Comparison of ENCODE assay signal across 8 mouse cellular contexts in genomic region chr17:75177920-75178867, GRCm38 (mm10).
DNase-seq lines count a peak whose midpoint lies in the region; ATAC-seq and TF ChIP-seq lines count a peak whose summit lies in the region.

No protein-coding gene starts in this region.

- WGBS in embryonic facial prominence, embryonic 11.5 days, result 37% methylated on average over 24 of the region's 24 CpGs
- WGBS in intestine, postnatal 0 days, result 53% methylated on average over 24 of the region's 24 CpGs
- 18% methylated on average over 24 of the region's 24 CpGs for WGBS in lung, embryonic 16.5 days

- no peak overlapping the region for H3K27ac ChIP-seq in embryonic facial prominence, embryonic 11.5 days (replicated peaks; ENCODE audit: low read depth, low read length)
- no peak overlapping the region for H3K27ac ChIP-seq in intestine, postnatal 0 days (ENCODE audit: low read depth, low read length)
- peak overlapping the region; percentile 76 for H3K27ac ChIP-seq in lung, embryonic 16.5 days (ENCODE audit: low read length)

- H3K4me3 ChIP-seq in embryonic facial prominence, embryonic 11.5 days (ENCODE audit: low read depth, low read length), result 0 out of 2 replicates have a peak overlapping the region, but pooled peaks have one; percentile 5
- no peak overlapping the region for H3K4me3 ChIP-seq in intestine, postnatal 0 days (ENCODE audit: low read depth, low read length)
- peak overlapping the region; percentile 37 for H3K4me3 ChIP-seq in lung, embryonic 16.5 days (ENCODE audit: low read length)

- ATAC-seq in embryonic facial prominence, embryonic 11.5 days (replicated peaks; ENCODE audit: insufficient number of reproducible peaks, low FRiP score, low TSS enrichment, low read depth), result peak; percentile 78
- no peak for ATAC-seq in intestine, postnatal 0 days
- ATAC-seq in lung, embryonic 16.5 days (ENCODE audit: low read depth), result peak; percentile 92

- peak overlapping the region; percentile 33 for H3K4me2 ChIP-seq in embryonic facial prominence, embryonic 11.5 days (ENCODE audit: low read depth, low read length)
- peak overlapping the region; percentile 45 for H3K4me2 ChIP-seq in intestine, postnatal 0 days (replicated peaks; ENCODE audit: low read depth)
- H3K4me2 ChIP-seq in lung, embryonic 16.5 days (ENCODE audit: low read depth, low read length), result peak overlapping the region; percentile 58

- peak; percentile 10 for DNase-seq in kidney, adult 18-20 months
- no peak for DNase-seq in kidney, adult 11 months
- DNase-seq in embryonic facial prominence, embryonic 11.5 days (ENCODE audit: low spot score), result peak; percentile 82
- peak; percentile 46 for DNase-seq in heart, adult 8-10 months (ENCODE audit: low spot score)
- peak; percentile 19 for DNase-seq in ovary, postnatal 14 days (ENCODE audit: low spot score)
- no peak for DNase-seq in spleen, postnatal 14 days (ENCODE audit: low spot score in 2 of 2)

- peak; percentile 28; the same call in 1 of the 2 replicates for TF ChIP-seq CTCF in intestine, postnatal 0 days (IDR thresholded peaks at IDR 0.05; ENCODE audit: low read depth)

- H3K36me3 ChIP-seq in embryonic facial prominence, embryonic 11.5 days (replicated peaks; ENCODE audit: control insufficient read depth, insufficient read depth, low read depth, low read length), result no peaks in the 10 kb centered on the region
- no peaks in the 10 kb centered on the region for H3K36me3 ChIP-seq in intestine, postnatal 0 days (ENCODE audit: control insufficient read depth, insufficient read depth)
- no peaks in the 10 kb centered on the region for H3K36me3 ChIP-seq in lung, embryonic 16.5 days (ENCODE audit: control insufficient read depth, insufficient read depth, low read length)

- H3K9me3 ChIP-seq in embryonic facial prominence, embryonic 11.5 days (replicated peaks; ENCODE audit: control insufficient read depth, low read length), result no peaks in the 10 kb centered on the region
- no peaks in the 10 kb centered on the region for H3K9me3 ChIP-seq in intestine, postnatal 0 days (ENCODE audit: control insufficient read depth)
- H3K9me3 ChIP-seq in lung, embryonic 16.5 days (ENCODE audit: control insufficient read depth, low read length), result no peaks in the 10 kb centered on the region

- no peaks in the 10 kb centered on the region for H3K27me3 ChIP-seq in embryonic facial prominence, embryonic 11.5 days (ENCODE audit: control insufficient read depth, insufficient read depth, low read length)
- no peaks in the 10 kb centered on the region for H3K27me3 ChIP-seq in intestine, postnatal 0 days (replicated peaks; ENCODE audit: control insufficient read depth, insufficient read depth, low read length)
- no peaks in the 10 kb centered on the region for H3K27me3 ChIP-seq in lung, embryonic 16.5 days (ENCODE audit: control insufficient read depth, insufficient read depth, low read depth, low read length)

- H3K9ac ChIP-seq in embryonic facial prominence, embryonic 11.5 days (replicated peaks; ENCODE audit: low read length), result no peak overlapping the region; the same call in 1 of the 2 replicates
- no peak overlapping the region for H3K9ac ChIP-seq in intestine, postnatal 0 days (ENCODE audit: low read depth, low read length)
- peak overlapping the region; percentile 19 for H3K9ac ChIP-seq in lung, embryonic 16.5 days (ENCODE audit: low read length)

- peaks cover 2% of the 10 kb centered on the region; the same call in 1 of the 2 replicates for H3K4me1 ChIP-seq in embryonic facial prominence, embryonic 11.5 days (ENCODE audit: control insufficient read depth, insufficient read depth, low read length)
- H3K4me1 ChIP-seq in intestine, postnatal 0 days (replicated peaks; ENCODE audit: control insufficient read depth, insufficient read depth, low read length), result no peaks in the 10 kb centered on the region
- peaks cover 27% of the 10 kb centered on the region for H3K4me1 ChIP-seq in lung, embryonic 16.5 days (replicated peaks; ENCODE audit: control insufficient read depth, insufficient read depth, low read length)

Comparison
In these comparisons a context has a peak if more than half of its experiments do, and no peak if none do; other contexts are left out.
1. DNase-seq: peak in kidney, adult 18-20 months (single experiment), embryonic facial prominence, embryonic 11.5 days (single experiment), heart, adult 8-10 months (single experiment) and ovary, postnatal 14 days (single experiment); none in kidney, adult 11 months (single experiment) and spleen, postnatal 14 days (0 of 2).
2. Peak in every context shown above with its lines, with median percentiles within 50 percentile points of each other: H3K4me2 ChIP-seq.